Mouse (Mus musculus): ENCODE measurements around the gene Ifih1. TPM values are rescaled to one million over a fixed set of nuclear protein-coding genes. Genes with fewer than 3 reads are reported as not detected.
A peak's percentile ranks its signal among the peaks of the same experiment; 100 is the strongest.

The Ifih1 gene
- polyA plus RNA-seq, 1 experiment from 2014 or later: 1.1 TPM

- no peak overlapping the region for H3K27ac ChIP-seq
- no peaks in the 10 kb centered on the region for H3K36me3 ChIP-seq (ENCODE audit: poor library complexity, severe bottlenecking)
- WGBS: 88% methylated on average over 5 of the region's 5 CpGs
- H3K27me3 ChIP-seq: no peaks in the 10 kb centered on the region
- no peak overlapping the region for H3K4me3 ChIP-seq
- no peak overlapping the region for H3K4me2 ChIP-seq
- H3K4me1 ChIP-seq: 0 out of 2 replicates have a peak, but pooled peaks cover 3% of the 10 kb centered on the region
- H3K9me3 ChIP-seq (replicated peaks): no peaks in the 10 kb centered on the region
- H3K9ac ChIP-seq: no peak overlapping the region
- ATAC-seq: no peak
Measured at GRCm38 (mm10) chr2:62628356-62628755, 17.7 kb downstream of the Ifih1 start.

- WGBS: 8% methylated on average over 5 of the region's 5 CpGs
- 0 out of 2 replicates have a peak, but pooled peaks have one; percentile 16 for ATAC-seq
- peaks cover 8% of the 10 kb centered on the region; the same call in 1 of the 2 replicates for H3K4me1 ChIP-seq
- H3K4me3 ChIP-seq: no peak overlapping the region
- no peak overlapping the region for H3K9ac ChIP-seq
- no peak overlapping the region for H3K4me2 ChIP-seq
- no peaks in the 10 kb centered on the region for H3K36me3 ChIP-seq (ENCODE audit: poor library complexity, severe bottlenecking)
- H3K27ac ChIP-seq: no peak overlapping the region
- no peaks in the 10 kb centered on the region for H3K27me3 ChIP-seq
- H3K9me3 ChIP-seq (replicated peaks): no peaks in the 10 kb centered on the region
Measured at GRCm38 (mm10) chr2:62627728-62628127, 18.3 kb downstream of the Ifih1 start.

GRCm38 (mm10) chr2:62623024-62623441 lies 23.0 kb downstream of the Ifih1 start:
- no peak overlapping the region for H3K9ac ChIP-seq
- no peak overlapping the region for H3K27ac ChIP-seq
- H3K4me1 ChIP-seq: peaks cover 8% of the 10 kb centered on the region; the same call in 1 of the 2 replicates
- ATAC-seq: no peak; the same call in 1 of the 2 replicates
- no peaks in the 10 kb centered on the region for H3K27me3 ChIP-seq
- H3K4me3 ChIP-seq: no peak overlapping the region
- H3K4me2 ChIP-seq: no peak overlapping the region
- no peaks in the 10 kb centered on the region for H3K9me3 ChIP-seq (replicated peaks)
- no peaks in the 10 kb centered on the region for H3K36me3 ChIP-seq (ENCODE audit: poor library complexity, severe bottlenecking)
- 56% methylated on average over 8 of the region's 8 CpGs for WGBS

- H3K9me3 ChIP-seq (replicated peaks): no peaks in the 10 kb centered on the region
- no peaks in the 10 kb centered on the region for H3K27me3 ChIP-seq
Measured at GRCm38 (mm10) chr2:62619679-62620078, 26.4 kb downstream of the Ifih1 start.

GRCm38 (mm10) chr2:62618934-62619341 lies 27.1 kb downstream of the Ifih1 start:
- Histone ChIP-seq H3K27ac (no peak overlapping the region), H3K9ac (no peak overlapping the region), H3K4me1 (peaks cover 8% of the 10 kb centered on the region; the same call in 1 of the 2 replicates), H3K4me2 (no peak overlapping the region), H3K27me3 (no peaks in the 10 kb centered on the region), H3K4me3 (no peak overlapping the region), H3K36me3 (ENCODE audit: poor library complexity, severe bottlenecking) (no peaks in the 10 kb centered on the region), H3K9me3 (replicated peaks) (no peaks in the 10 kb centered on the region)
- whole genome bisulfite sequencing: 93% methylated on average over 7 of the region's 7 CpGs
- no peak for ATAC-seq

More at GRCm38 (mm10) chr2:62619679-62620078, 26.4 kb downstream of the Ifih1 start:
- ATAC-seq: no peak
- WGBS: 64% methylated on average over 2 of the region's 2 CpGs
- no peak overlapping the region for H3K9ac ChIP-seq
- no peak overlapping the region for H3K4me3 ChIP-seq
- peaks cover 8% of the 10 kb centered on the region; the same call in 1 of the 2 replicates for H3K4me1 ChIP-seq
- no peak overlapping the region for H3K27ac ChIP-seq
- H3K4me2 ChIP-seq: no peak overlapping the region
- H3K36me3 ChIP-seq (ENCODE audit: poor library complexity, severe bottlenecking): no peaks in the 10 kb centered on the region

DNA sequence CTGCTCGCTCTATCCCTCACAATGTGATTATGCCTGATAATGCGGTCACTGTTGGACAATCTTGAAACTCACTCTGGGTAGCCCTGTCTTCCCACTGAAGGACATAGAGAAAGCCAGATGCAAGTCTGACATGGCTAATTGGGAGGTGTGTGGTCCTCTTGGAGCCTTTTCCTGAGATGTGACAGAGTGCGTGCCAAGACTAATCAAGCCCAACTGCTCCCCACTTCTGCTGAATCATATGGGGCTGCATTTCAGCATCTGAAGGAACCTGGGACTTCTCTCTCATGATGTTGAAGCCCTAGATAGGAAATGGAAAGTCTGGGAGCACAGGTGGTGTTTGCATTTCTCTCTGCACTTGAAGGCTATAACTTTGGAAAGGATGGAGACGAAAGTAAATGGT lies 32.9 kb downstream of the Ifih1 start:
- Histone ChIP-seq H3K9ac (no peak overlapping the region), H3K36me3 (ENCODE audit: poor library complexity, severe bottlenecking) (no peaks in the 10 kb centered on the region), H3K27ac (no peak overlapping the region), H3K4me1 (no peaks in the 10 kb centered on the region), H3K4me3 (no peak overlapping the region), H3K4me2 (no peak overlapping the region), H3K9me3 (replicated peaks) (no peaks in the 10 kb centered on the region), H3K27me3 (no peaks in the 10 kb centered on the region)
- WGBS: 88% methylated on average over 4 of the region's 4 CpGs
- peak; percentile 36; the same call in 1 of the 2 replicates for ATAC-seq

GRCm38 (mm10) chr2:62606205-62606604 lies 39.9 kb downstream of the Ifih1 start:
- no peaks in the 10 kb centered on the region for H3K9me3 ChIP-seq (replicated peaks)
- no peak for ATAC-seq
- no peaks in the 10 kb centered on the region for H3K4me1 ChIP-seq
- no peak overlapping the region for H3K4me2 ChIP-seq
- H3K36me3 ChIP-seq (ENCODE audit: poor library complexity, severe bottlenecking): no peaks in the 10 kb centered on the region
- H3K27ac ChIP-seq: no peak overlapping the region
- H3K4me3 ChIP-seq: no peak overlapping the region
- whole genome bisulfite sequencing: 95% methylated on average over 16 of the region's 16 CpGs
- H3K9ac ChIP-seq: no peak overlapping the region
- H3K27me3 ChIP-seq: no peaks in the 10 kb centered on the region

DNA sequence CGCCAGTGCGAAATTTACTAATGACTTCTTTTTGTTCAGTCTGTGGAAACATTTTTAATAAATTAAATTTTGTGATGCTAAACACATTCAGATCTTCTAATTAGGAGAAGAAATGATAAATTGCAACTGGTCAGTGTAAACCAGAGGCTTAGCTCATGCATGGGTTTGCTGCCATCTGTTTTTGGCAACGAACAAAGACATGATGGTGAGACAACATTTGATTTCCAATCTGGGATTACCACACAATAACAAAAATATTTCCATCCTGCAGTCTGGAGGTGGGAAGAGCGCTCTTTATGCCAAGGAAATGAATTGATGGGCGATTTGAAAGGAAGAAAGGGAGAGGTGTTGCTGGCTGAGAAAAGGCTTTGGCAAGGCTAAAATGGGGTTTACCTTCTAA lies 42.5 kb downstream of the Ifih1 start:
- no peaks in the 10 kb centered on the region for H3K36me3 ChIP-seq (ENCODE audit: poor library complexity, severe bottlenecking)
- no peak overlapping the region for H3K4me3 ChIP-seq
- no peak overlapping the region for H3K4me2 ChIP-seq
- H3K9ac ChIP-seq: no peak overlapping the region
- WGBS: 75% methylated on average over 5 of the region's 5 CpGs
- no peak overlapping the region for H3K27ac ChIP-seq
- ATAC-seq: peak; percentile 58
- H3K27me3 ChIP-seq: no peaks in the 10 kb centered on the region
- no peaks in the 10 kb centered on the region for H3K4me1 ChIP-seq
- no peaks in the 10 kb centered on the region for H3K9me3 ChIP-seq (replicated peaks)

DNA sequence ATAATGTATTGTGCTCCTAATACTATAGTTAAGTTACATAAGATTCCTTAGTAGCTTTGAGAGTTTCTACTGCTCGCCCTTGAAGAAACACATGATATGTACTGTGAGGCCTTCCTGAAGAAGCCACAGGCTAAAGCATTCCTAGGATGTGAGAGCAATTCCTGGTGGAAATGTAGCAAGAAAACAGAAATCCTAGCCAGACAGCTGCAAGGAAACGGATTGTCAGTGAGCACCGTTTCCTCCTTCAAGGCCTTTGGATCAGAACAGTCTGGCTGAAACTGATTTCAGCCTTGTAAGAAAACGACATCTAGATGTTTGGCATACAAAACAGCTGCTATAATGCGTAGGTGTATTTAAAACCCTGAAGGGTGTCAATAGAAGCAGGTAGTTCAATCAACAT lies 49.5 kb downstream of the Ifih1 start:
- Histone ChIP-seq H3K27me3 (no peaks in the 10 kb centered on the region), H3K36me3 (ENCODE audit: poor library complexity, severe bottlenecking) (no peaks in the 10 kb centered on the region), H3K27ac (no peak overlapping the region), H3K4me3 (no peak overlapping the region), H3K9ac (no peak overlapping the region), H3K4me1 (peaks cover 5% of the 10 kb centered on the region), H3K9me3 (replicated peaks) (no peaks in the 10 kb centered on the region), H3K4me2 (no peak overlapping the region)
- WGBS: 95% methylated on average over 5 of the region's 5 CpGs
- no peak for ATAC-seq

GRCm38 (mm10) chr2:62594491-62594890 lies 51.6 kb downstream of the Ifih1 start:
- no peak overlapping the region for H3K9ac ChIP-seq
- H3K4me3 ChIP-seq: no peak overlapping the region
- H3K27ac ChIP-seq: no peak overlapping the region
- H3K36me3 ChIP-seq (ENCODE audit: poor library complexity, severe bottlenecking): no peaks in the 10 kb centered on the region
- no peak for ATAC-seq
- 58% methylated on average over 2 of the region's 2 CpGs for WGBS
- no peak overlapping the region for H3K4me2 ChIP-seq
- H3K9me3 ChIP-seq (replicated peaks): no peaks in the 10 kb centered on the region
- H3K4me1 ChIP-seq: peaks cover 5% of the 10 kb centered on the region
- no peaks in the 10 kb centered on the region for H3K27me3 ChIP-seq

GRCm38 (mm10) chr2:62591555-62591954 lies 54.5 kb downstream of the Ifih1 start:
- Histone ChIP-seq H3K9me3 (replicated peaks) (no peaks in the 10 kb centered on the region), H3K27me3 (no peaks in the 10 kb centered on the region), H3K4me1 (peaks cover 5% of the 10 kb centered on the region), H3K9ac (no peak overlapping the region), H3K4me2 (no peak overlapping the region), H3K4me3 (no peak overlapping the region), H3K36me3 (ENCODE audit: poor library complexity, severe bottlenecking) (no peaks in the 10 kb centered on the region), H3K27ac (no peak overlapping the region)
- no peak for ATAC-seq
- WGBS: 90% methylated on average over 3 of the region's 3 CpGs

DNA sequence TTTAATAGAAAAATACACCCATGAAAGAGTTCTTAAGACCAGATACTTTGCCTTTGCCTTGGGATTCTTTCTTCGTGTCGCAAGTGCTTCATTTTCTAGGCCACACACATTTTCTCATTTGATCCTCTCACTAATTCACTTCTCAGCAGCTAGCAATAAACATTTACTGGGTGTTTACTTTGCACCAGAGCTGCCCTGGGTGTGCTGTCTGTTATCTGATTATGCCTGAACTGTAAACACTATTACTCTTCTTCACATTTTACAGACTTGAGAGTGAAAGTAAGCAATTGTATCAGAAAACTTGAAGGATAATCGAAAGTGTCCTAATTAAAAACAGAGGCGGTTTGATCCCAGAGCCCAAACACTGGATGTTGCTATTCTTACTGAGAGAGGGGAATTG lies 56.7 kb downstream of the Ifih1 start:
- H3K9me3 ChIP-seq (replicated peaks): no peaks in the 10 kb centered on the region
- no peak overlapping the region for H3K4me3 ChIP-seq
- H3K27me3 ChIP-seq: no peaks in the 10 kb centered on the region
- H3K4me2 ChIP-seq: no peak overlapping the region
- H3K4me1 ChIP-seq: peaks cover 2% of the 10 kb centered on the region
- ATAC-seq: no peak
- H3K9ac ChIP-seq: no peak overlapping the region
- no peak overlapping the region for H3K27ac ChIP-seq
- no peaks in the 10 kb centered on the region for H3K36me3 ChIP-seq (ENCODE audit: poor library complexity, severe bottlenecking)
- WGBS: 94% methylated on average over 4 of the region's 4 CpGs

- H3K9me3 ChIP-seq (replicated peaks): no peaks in the 10 kb centered on the region
- H3K36me3 ChIP-seq (ENCODE audit: poor library complexity, severe bottlenecking): no peaks in the 10 kb centered on the region
- H3K27me3 ChIP-seq: no peaks in the 10 kb centered on the region
- no peak for ATAC-seq
- H3K9ac ChIP-seq: no peak overlapping the region
- H3K4me3 ChIP-seq: no peak overlapping the region
- 88% methylated on average over 5 of the region's 5 CpGs for WGBS
- no peaks in the 10 kb centered on the region for H3K4me1 ChIP-seq
- no peak overlapping the region for H3K27ac ChIP-seq
- H3K4me2 ChIP-seq: no peak overlapping the region
Measured at GRCm38 (mm10) chr2:62585769-62586168, 60.3 kb downstream of the Ifih1 start.
